ENCODE assay signal across 9 mouse cellular contexts in genomic region chr19:38931566-38931890, GRCm38 (mm10). TPM values are rescaled to one million over a fixed set of nuclear protein-coding genes. Genes with fewer than 3 reads are reported as not detected.
A peak's percentile ranks its signal among the peaks of the same experiment; 100 is the strongest.
DNase-seq lines count a peak whose midpoint lies in the region; ATAC-seq lines count a peak whose summit lies in the region.
"Had no signal": no experiment of that assay in that cellular context is flagged by ENCODE, and none has a peak within 500 bp of the region (broad histone marks: within the 10 kb centered on the region; RNA-seq: fewer than 3 reads in every experiment).

No protein-coding gene starts in this region.

- peaks cover 12% of the 10 kb centered on the region; the same call in 1 of the 2 replicates for H3K36me3 ChIP-seq in kidney, embryonic 16.5 days (ENCODE audit: insufficient read depth, low read length)
- H3K36me3 ChIP-seq in hindbrain, embryonic 16.5 days (ENCODE audit: control insufficient read depth, insufficient read depth, low read length), result no peaks in the 10 kb centered on the region
- H3K36me3 ChIP-seq in midbrain, embryonic 16.5 days (ENCODE audit: control insufficient read depth, insufficient read depth, low read length), result 0 out of 2 replicates have a peak, but pooled peaks cover 2% of the 10 kb centered on the region

- no peaks in the 10 kb centered on the region for H3K9me3 ChIP-seq in kidney, embryonic 16.5 days (ENCODE audit: low read length)
- H3K9me3 ChIP-seq in hindbrain, embryonic 16.5 days (ENCODE audit: control insufficient read depth, low read length), result no peaks in the 10 kb centered on the region
- H3K9me3 ChIP-seq in midbrain, embryonic 16.5 days (replicated peaks; ENCODE audit: control insufficient read depth, low read length, poor library complexity, severe bottlenecking), result no peaks in the 10 kb centered on the region

- WGBS in kidney, embryonic 16.5 days, result 0% methylated on average over 6 of the region's 6 CpGs
- WGBS in hindbrain, embryonic 16.5 days, result 5% methylated on average over 6 of the region's 6 CpGs
- 2% methylated on average over 6 of the region's 6 CpGs for WGBS in midbrain, embryonic 16.5 days

- peak overlapping the region; percentile 60 for H3K4me3 ChIP-seq in kidney, embryonic 16.5 days (ENCODE audit: low read length)
- peak overlapping the region; percentile 92 for H3K4me3 ChIP-seq in hindbrain, embryonic 16.5 days (ENCODE audit: low read length)
- H3K4me3 ChIP-seq in midbrain, embryonic 16.5 days (ENCODE audit: low read depth, low read length), result peak overlapping the region; percentile 91

- no peak for ATAC-seq in kidney, embryonic 16.5 days (ENCODE audit: low FRiP score, low TSS enrichment)
- ATAC-seq in hindbrain, embryonic 16.5 days, result no peak; the same call in 1 of the 2 replicates
- ATAC-seq in midbrain, embryonic 16.5 days, result no peak

- H3K9ac ChIP-seq in kidney, embryonic 16.5 days (replicated peaks; ENCODE audit: low read length), result peak overlapping the region; percentile 79
- peak overlapping the region; percentile 85 for H3K9ac ChIP-seq in hindbrain, embryonic 16.5 days (ENCODE audit: low read depth, low read length)
- H3K9ac ChIP-seq in midbrain, embryonic 16.5 days (ENCODE audit: low read depth, low read length), result peak overlapping the region; percentile 68

- peak overlapping the region; percentile 71 for H3K4me2 ChIP-seq in kidney, embryonic 16.5 days (replicated peaks; ENCODE audit: low read depth, low read length)
- H3K4me2 ChIP-seq in hindbrain, embryonic 16.5 days (ENCODE audit: low read length), result peak overlapping the region; percentile 97
- peak overlapping the region; percentile 100 for H3K4me2 ChIP-seq in midbrain, embryonic 16.5 days (ENCODE audit: low read length)

- no peak for DNase-seq in kidney, postnatal 14 days
- DNase-seq in c-Kit-positive CD71-positive TER-119-positive erythroid progenitor cells, embryonic 14.5 days (ENCODE audit: low spot score), result peak; percentile 33
- DNase-seq in left cerebral cortex, postnatal 25 days (ENCODE audit: low spot score in 2 of 2), result no peak
- DNase-seq in lung, postnatal 10 days, result no peak
- DNase-seq in adrenal gland, adult 2 months, result no peak
- DNase-seq: thymus, postnatal 14 days had no signal

- peaks cover 8% of the 10 kb centered on the region for H3K4me1 ChIP-seq in kidney, embryonic 16.5 days (ENCODE audit: insufficient read depth, low read length)
- H3K4me1 ChIP-seq in hindbrain, embryonic 16.5 days (ENCODE audit: control insufficient read depth, insufficient read depth, low read depth, low read length), result peaks cover 10% of the 10 kb centered on the region
- peaks cover 11% of the 10 kb centered on the region; the same call in 1 of the 2 replicates for H3K4me1 ChIP-seq in midbrain, embryonic 16.5 days (ENCODE audit: control insufficient read depth, insufficient read depth, low read length)

- no peaks in the 10 kb centered on the region for H3K27me3 ChIP-seq in kidney, embryonic 16.5 days (ENCODE audit: insufficient read depth, low read length)
- no peaks in the 10 kb centered on the region for H3K27me3 ChIP-seq in hindbrain, embryonic 16.5 days (replicated peaks; ENCODE audit: control insufficient read depth, insufficient read depth, low read length)
- no peaks in the 10 kb centered on the region for H3K27me3 ChIP-seq in midbrain, embryonic 16.5 days (ENCODE audit: control insufficient read depth, insufficient read depth, low read depth, low read length)

- H3K27ac ChIP-seq in kidney, embryonic 16.5 days (ENCODE audit: low read length), result no peak overlapping the region
- H3K27ac ChIP-seq in hindbrain, embryonic 16.5 days (ENCODE audit: low read depth, low read length), result no peak overlapping the region
- H3K27ac ChIP-seq in midbrain, embryonic 16.5 days (ENCODE audit: low read length), result no peak overlapping the region

- intact Hi-C loops in left cerebral cortex, postnatal 25 days (cut with DNase I), result no loop called here

RNA-seq across cellular contexts. Expression of gene Hells, which starts 0.8 kb away (rescaled TPM):
- 46.2 and 46.5 TPM in 2 replicates for polyA plus RNA-seq in kidney, embryonic 16.5 days (2015; fragmentation: Nextera tagmentation; extraction: Ambion mirVana)
- polyA plus RNA-seq in hindbrain, embryonic 16.5 days (2015; fragmentation: Nextera tagmentation; extraction: Ambion mirVana), result 6.9 and 9.8 TPM in 2 replicates
- polyA plus RNA-seq in midbrain, embryonic 16.5 days (2015; fragmentation: Nextera tagmentation; extraction: Ambion mirVana), result 7.3 and 10.1 TPM in 2 replicates
- total RNA-seq in left cerebral cortex, postnatal 25 days (2021), result 1 to 10 TPM; 4.1 to 4.8 TPM
- 1 to 10 TPM; 3.4 to 6.8 TPM for total RNA-seq in adrenal gland, adult 2 months (2021)
- 0.18 and 0.31 TPM in 2 replicates for polyA plus RNA-seq in adrenal gland, adult 2 months (2012; rRNA removed)
